Mouse (Mus musculus) MEL (cell line): ENCODE measurements around the gene Kit. TPM values are rescaled to one million over a fixed set of nuclear protein-coding genes. Genes with fewer than 3 reads are reported as not detected.

Experiments
- DNase-seq: peaks from one replicate; pipeline ENCODE4 v3.0.0; 2011; ENCODE audit warnings: low read depth, low spot score
- H3K27ac ChIP-seq: 2 replicates; pipeline ENCODE4 v1.5.1; 2012; ENCODE audit warnings: low read depth, mild to moderate bottlenecking, control low read depth, low read length, moderate library complexity; ENCODE audit not compliant: control insufficient read depth
- H3K27me3 ChIP-seq, 2 experiments: fragments of 150-350 bp in 1 of 2; sonication (generic) in 1 of 2; 2 replicates each; pipeline ENCODE4 v1.6.1; 2012; ENCODE audit warnings: low read length in 2 of 2, mild to moderate bottlenecking in 2 of 2, improper control_type of control experiment in 1 of 2, moderate library complexity in 1 of 2; ENCODE audit not compliant: insufficient read depth in 2 of 2, control insufficient read depth in 1 of 2
- H3K36me3 ChIP-seq, 2 experiments: 2 replicates each; pipeline ENCODE4 v1.6.1; 2012 to 2014; ENCODE audit warnings: low read length in 2 of 2, improper control_type of control experiment in 1 of 2, inconsistent platforms in 1 of 2, mild to moderate bottlenecking in 1 of 2; ENCODE audit not compliant: insufficient read depth in 2 of 2, control insufficient read depth in 1 of 2
- H3K4me1 ChIP-seq, 2 experiments: fragments of 150-350 bp in 1 of 2; sonication (generic) in 1 of 2; 2 replicates each; pipeline ENCODE4 v1.6.1; 2012; ENCODE audit warnings: low read length in 2 of 2, improper control_type of control experiment in 1 of 2, mild to moderate bottlenecking in 1 of 2; ENCODE audit not compliant: insufficient read depth in 2 of 2, control insufficient read depth in 1 of 2
- H3K4me3 ChIP-seq, 2 experiments: fragments of 150-350 bp in 1 of 2; sonication (generic) in 1 of 2; 2 replicates each; pipeline ENCODE4 v1.5.1; 2012; ENCODE audit warnings: low read depth in 2 of 2, low read length in 2 of 2, mild to moderate bottlenecking in 2 of 2, moderate library complexity in 2 of 2, control low read depth in 1 of 2, improper control_type of control experiment in 1 of 2; ENCODE audit not compliant: control insufficient read depth in 1 of 2, insufficient read depth in 1 of 2
- H3K79me2 ChIP-seq: 2 replicates; pipeline ENCODE4 v1.6.1; 2012; ENCODE audit warnings: mild to moderate bottlenecking, low read length, moderate library complexity; ENCODE audit not compliant: control insufficient read depth, poor library complexity, insufficient read depth
- H3K9ac ChIP-seq: 2 replicates; pipeline ENCODE4 v1.6.1; 2012; ENCODE audit warnings: low read depth, mild to moderate bottlenecking, control low read depth, low read length, moderate library complexity; ENCODE audit not compliant: control insufficient read depth, poor library complexity, severe bottlenecking
- H3K9me3 ChIP-seq: fragments of 150-350 bp; sonication (generic); replicated peaks from 2 replicates; pipeline ENCODE4 v1.6.1; 2012; ENCODE audit warnings: mild to moderate bottlenecking, low read length, improper control_type of control experiment, moderate library complexity; ENCODE audit not compliant: insufficient read depth
- BHLHE40 ChIP-seq: IDR thresholded peaks from 2 replicates; pipeline ENCODE4 v1.6.1; 2012; ENCODE audit warnings: low read depth, mild to moderate bottlenecking, inconsistent platforms, low read length, improper control_type of control experiment, borderline replicate concordance
- E2F4 ChIP-seq: IDR thresholded peaks from 2 replicates; pipeline ENCODE4 v1.6.1; 2011; ENCODE audit warnings: low read depth, low read length, improper control_type of control experiment, borderline replicate concordance
- ELF1 ChIP-seq: IDR thresholded peaks from 2 replicates; pipeline ENCODE4 v1.6.1; 2014; ENCODE audit warnings: low read depth, mild to moderate bottlenecking, inconsistent platforms, low read length, improper control_type of control experiment, moderate library complexity
- GATA1 ChIP-seq: IDR thresholded peaks from 2 replicates; pipeline ENCODE4 v1.6.1; 2011; ENCODE audit warnings: low read depth, low read length, improper control_type of control experiment
- MAX ChIP-seq: IDR thresholded peaks from 2 replicates; pipeline ENCODE4 v1.6.1; 2011; ENCODE audit warnings: low read length, improper control_type of control experiment
- MXI1 ChIP-seq: IDR thresholded peaks from 2 replicates; pipeline ENCODE4 v1.6.1; 2011; ENCODE audit warnings: mild to moderate bottlenecking, low read depth, low read length, improper control_type of control experiment
- MYC ChIP-seq: IDR thresholded peaks from 2 replicates; pipeline ENCODE4 v1.6.1; 2011; ENCODE audit warnings: low read depth, mild to moderate bottlenecking, low read length, improper control_type of control experiment, moderate library complexity
- NELFE ChIP-seq: IDR thresholded peaks from 2 replicates; pipeline ENCODE4 v1.6.1; 2011; ENCODE audit warnings: low read depth, low read length, improper control_type of control experiment
- POLR2AphosphoS5 ChIP-seq: IDR thresholded peaks from 2 replicates; pipeline ENCODE4 v1.6.1; 2012; ENCODE audit warnings: low read depth, borderline replicate concordance, mild to moderate bottlenecking, inconsistent platforms, low read length, moderate library complexity, mixed read lengths
- RCOR1 ChIP-seq: IDR thresholded peaks from 2 replicates; pipeline ENCODE4 v1.6.1; 2012; ENCODE audit warnings: low read depth, mild to moderate bottlenecking, inconsistent platforms, low read length, improper control_type of control experiment
- SIN3A ChIP-seq: IDR thresholded peaks from 2 replicates; pipeline ENCODE4 v1.6.1; 2012; ENCODE audit warnings: low read length, improper control_type of control experiment, inconsistent platforms
- TBP ChIP-seq: IDR thresholded peaks from 2 replicates; pipeline ENCODE4 v1.8.0; 2011; ENCODE audit warnings: low read depth, low read length, improper control_type of control experiment
- TCF12 ChIP-seq: IDR thresholded peaks from 2 replicates; pipeline ENCODE4 v1.6.1; 2014; ENCODE audit warnings: low read depth, mild to moderate bottlenecking, inconsistent platforms, low read length, improper control_type of control experiment, moderate library complexity
- UBTF ChIP-seq: IDR thresholded peaks from 2 replicates; pipeline ENCODE4 v1.6.1; 2012; ENCODE audit warnings: low read depth, mild to moderate bottlenecking, inconsistent platforms, low read length, improper control_type of control experiment, moderate library complexity, borderline replicate concordance; ENCODE audit not compliant: insufficient read depth
- USF2 ChIP-seq, 2 experiments: IDR thresholded peaks; 2 replicates each; pipeline ENCODE4 v1.6.1; 2011 to 2012; ENCODE audit warnings: improper control_type of control experiment in 2 of 2, low read length in 2 of 2, borderline replicate concordance in 1 of 2, inconsistent platforms in 1 of 2, low read depth in 1 of 2, mild to moderate bottlenecking in 1 of 2; ENCODE audit not compliant: insufficient read depth in 1 of 2
- polyA plus RNA-seq, 2 experiments: library from polyadenylated mRNA; stranded (reverse) in 1 of 2; unstranded in 1 of 2; fragments of >175 nt in 1 of 2; fragments of >200 nt in 1 of 2; gene quantifications; 2 replicates each; pipeline versions ENCODE4 v1.2.1 to v1.2.4; 2012; ENCODE audit warnings: low replicate concordance in 2 of 2, low read depth in 1 of 2; ENCODE audit not compliant: insufficient read length in 2 of 2, insufficient read depth in 1 of 2, missing spikeins in 1 of 2
- total RNA-seq: library from RNA; depleted of rRNA; stranded (reverse); fragments of 300-350 nt; gene quantifications from 2 replicates; pipeline ENCODE4 v1.2.3, GENCODE M21; 2012

Gene Kit
- total and polyA plus RNA-seq, 3 experiments: 1.0 to 1.8 TPM; not detected in 1

DNA sequence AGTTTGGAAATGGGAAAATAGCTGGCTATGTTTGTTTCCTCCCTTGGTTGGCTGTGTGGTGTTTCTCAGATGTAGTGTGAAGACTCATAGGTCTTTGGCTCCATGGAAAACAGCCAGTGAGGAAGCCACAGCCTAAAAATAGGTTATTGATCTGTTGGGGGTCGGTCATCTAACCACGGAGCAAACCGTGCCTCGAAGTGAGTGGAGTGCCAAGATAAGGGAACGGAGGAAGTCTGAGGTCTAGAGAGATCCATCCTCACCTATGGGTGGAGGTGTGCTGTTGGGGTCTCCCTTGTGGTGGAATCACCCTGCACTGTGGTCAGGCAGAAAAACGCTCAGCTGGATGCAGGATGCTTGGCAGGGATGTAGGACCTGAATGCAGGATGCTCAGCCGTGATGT lies 7.2 kb downstream of the Kit start (continued):
- TF ChIP-seq RCOR1: no peak
- no peak for TF ChIP-seq ELF1

DNA sequence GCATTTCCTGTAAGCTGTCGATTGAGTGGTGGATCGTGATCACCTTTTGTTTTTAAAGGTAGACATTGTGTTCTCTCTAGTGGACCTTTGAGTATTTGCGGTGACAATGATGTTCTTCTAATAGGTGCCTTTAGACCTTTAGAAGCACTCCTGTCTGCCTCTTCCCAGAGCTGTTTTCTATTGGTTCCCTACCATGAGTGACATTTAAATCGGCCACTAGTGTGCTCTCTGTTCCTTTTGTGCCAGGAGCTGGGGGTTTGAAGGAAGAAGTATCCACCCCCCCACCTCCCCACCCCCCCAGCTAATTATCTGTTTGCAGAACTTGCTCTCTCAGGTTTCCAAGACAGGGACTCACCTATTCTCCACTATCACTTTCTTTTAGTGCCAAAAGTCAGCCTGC lies 13.1 kb downstream of the Kit start:
- DNase-seq: no peak
- no peaks in the 10 kb centered on the region for H3K4me1 ChIP-seq

DNA sequence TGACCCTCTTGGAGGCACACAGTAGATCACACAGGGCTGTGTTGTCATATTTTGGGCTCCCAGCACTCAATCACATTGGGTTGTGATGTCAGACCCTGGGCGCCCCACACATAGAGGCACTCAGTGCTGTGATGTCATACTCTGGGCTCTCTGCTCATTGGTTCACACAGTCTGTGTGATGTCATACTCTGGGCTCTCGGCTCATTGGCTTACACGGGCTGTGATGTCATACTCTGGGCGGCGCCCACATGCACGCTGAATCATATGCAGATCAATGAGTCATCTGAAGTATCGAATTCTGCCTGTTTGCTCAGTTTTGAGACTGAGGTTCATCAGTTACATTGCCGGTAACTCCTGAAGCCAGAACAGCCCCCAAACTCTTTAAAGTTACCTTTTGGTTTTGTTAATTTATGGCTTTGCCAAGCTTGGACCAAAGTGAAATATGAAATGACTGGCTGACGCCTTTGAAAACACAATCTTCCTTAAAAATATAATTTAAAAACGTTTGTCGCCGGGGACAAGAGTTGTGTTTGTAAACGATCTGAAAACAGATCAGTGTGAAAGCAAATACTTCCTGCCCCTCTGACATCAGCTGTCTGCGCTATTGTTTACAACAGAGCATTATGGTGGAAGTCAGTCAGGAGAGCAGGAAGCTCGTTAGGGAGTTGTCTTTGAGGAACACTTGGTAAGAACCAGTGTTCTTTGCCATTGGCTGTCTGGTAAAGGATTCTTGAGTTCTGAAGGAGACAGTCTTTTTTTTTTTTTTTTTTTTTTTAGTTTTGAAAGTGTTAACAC lies 15.0 kb downstream of the Kit start:
- H3K4me3 ChIP-seq: no peak overlapping the region
- no peak overlapping the region for H3K9ac ChIP-seq
- DNase-seq: no peak
- no peaks in the 10 kb centered on the region for H3K27me3 ChIP-seq
- H3K9me3 ChIP-seq: no peaks in the 10 kb centered on the region
- H3K79me2 ChIP-seq: no peaks in the 10 kb centered on the region
- H3K27ac ChIP-seq: no peak overlapping the region
- H3K4me1 ChIP-seq: no peaks in the 10 kb centered on the region
- no peaks in the 10 kb centered on the region for H3K36me3 ChIP-seq
- TF ChIP-seq MXI1: no peak
- TF ChIP-seq, all 39 proteins: peak for 0

More for the DNA sequence above, 13.1 kb downstream of the Kit start:
- no peaks in the 10 kb centered on the region for H3K36me3 ChIP-seq
- H3K9ac ChIP-seq: no peak overlapping the region
- no peak overlapping the region for H3K4me3 ChIP-seq
- H3K79me2 ChIP-seq: no peaks in the 10 kb centered on the region
- H3K27ac ChIP-seq: no peak overlapping the region
- H3K9me3 ChIP-seq: no peaks in the 10 kb centered on the region
- TF ChIP-seq TBP (no peak), UBTF (no peak), NELFE (no peak), MXI1 (no peak), MAX (no peak), E2F4 (no peak), POLR2AphosphoS5 (no peak), TCF12 (no peak), BHLHE40 (no peak), SIN3A (no peak), USF2 (IDR thresholded peaks at IDR 0.05; ENCODE audit: borderline replicate concordance in 1 of 2, insufficient read depth in 1 of 2, low read depth in 1 of 2, low read length in 2 of 2) (no peak), MYC (no peak), GATA1 (no peak)
- no peaks in the 10 kb centered on the region for H3K27me3 ChIP-seq
